Mouse (Mus musculus) hindbrain, embryonic 12.5 days (tissue): ENCODE data around the gene Ciz1. TPM values are rescaled to one million over a fixed set of nuclear protein-coding genes. Genes with fewer than 3 reads are reported as not detected.

ENCODE experiments used
- ATAC-seq: fragments of 200-750 bp; cut with Nextera tagmentation; 2 replicates; pipeline ENCODE4 v1.8.0; 2017; ENCODE audit warnings: moderate TSS enrichment; ENCODE audit not compliant: low FRiP score
- H3K27ac ChIP-seq: fragments of 300-500 bp; sonication (generic); 2 replicates; pipeline ENCODE4 v1.5.1; 2016; ENCODE audit warnings: mild to moderate bottlenecking
- H3K27me3 ChIP-seq: fragments of 300-500 bp; sonication (generic); 2 replicates; pipeline ENCODE4 v1.6.1; 2016; ENCODE audit warnings: mild to moderate bottlenecking
- H3K36me3 ChIP-seq: fragments of 300-500 bp; sonication (generic); 2 replicates; pipeline ENCODE4 v1.6.1; 2016; ENCODE audit warnings: mild to moderate bottlenecking
- H3K4me1 ChIP-seq: fragments of 300-500 bp; sonication (generic); 2 replicates; pipeline ENCODE4 v1.6.1; 2016
- H3K4me2 ChIP-seq: fragments of 300-500 bp; sonication (generic); replicated peaks from 2 replicates; pipeline ENCODE4 v1.6.1; 2016; ENCODE audit warnings: mild to moderate bottlenecking
- H3K4me3 ChIP-seq: fragments of 300-500 bp; sonication (generic); 2 replicates; pipeline ENCODE4 v1.5.1; 2016; ENCODE audit warnings: mild to moderate bottlenecking
- H3K9ac ChIP-seq: fragments of 300-500 bp; sonication (generic); 2 replicates; pipeline ENCODE4 v1.6.1; 2016; ENCODE audit warnings: mild to moderate bottlenecking, moderate library complexity
- H3K9me3 ChIP-seq: fragments of 300-500 bp; sonication (generic); replicated peaks from 2 replicates; pipeline ENCODE4 v1.6.1; 2016; ENCODE audit warnings: mild to moderate bottlenecking
- WGBS: fragments of 180-500 bp; shearing (Covaris S2); methylation state at CpG from one replicate; pipeline ENCODE4 v1.1.7; 2016; 5-methylcytosine and 5-hydroxymethylcytosine counted together
- microRNA-seq: library from miRNA; unstranded; fragments of <30 nt; microRNA quantifications from one replicate; pipeline ENCODE4, GENCODE M21; 2017
- polyA plus RNA-seq: library from polyadenylated mRNA; unstranded; fragments of >200 nt; fragmentation: Nextera tagmentation; extraction: Ambion mirVana; gene quantifications from 2 replicates; pipeline ENCODE4 v1.2.1, GENCODE M21; 2016

Gene Ciz1
- polyA plus RNA-seq, 1 experiment from 2014 or later, result 59.1 TPM

- Histone ChIP-seq H3K4me2 (peak overlapping the region; percentile 89), H3K9me3 (no peaks in the 10 kb centered on the region), H3K27me3 (no peaks in the 10 kb centered on the region), H3K27ac (no peak overlapping the region; the same call in 1 of the 2 replicates), H3K4me1 (peaks cover 52% of the 10 kb centered on the region), H3K36me3 (no peaks in the 10 kb centered on the region), H3K9ac (no peak overlapping the region), H3K4me3 (0 out of 2 replicates have a peak overlapping the region, but pooled peaks have one; percentile 6)
- WGBS, result 85% methylated on average over 4 of the region's 4 CpGs
- ATAC-seq, result no peak
Observed at GRCm38 (mm10) chr2:32429215-32429891, 77.2 kb downstream of the Ciz1 start.

Small RNAs within 50 kb of the gene (microRNA-seq; reads per million reads assigned to microRNA genes)
- gene Gm23363 (not detected), gene Mir199b (1,038 reads per million, percentile 75 among the genes with 10 or more reads in this experiment)

Other genes with a start within 250 kb of the Ciz1 start
- 111 and 114 TPM in 2 replicates for gene Prrc2b, start 201.2 kb upstream of the Ciz1 start, polyA plus RNA-seq
- 25.5 and 25.9 TPM in 2 replicates for gene Pomt1, start 115.7 kb upstream of the Ciz1 start, polyA plus RNA-seq
- 61.8 and 67.3 TPM in 2 replicates for gene Uck1, start 92.2 kb upstream of the Ciz1 start, polyA plus RNA-seq
- 31.5 and 31.6 TPM in 2 replicates for gene Golga2, start 64.9 kb upstream of the Ciz1 start, polyA plus RNA-seq
- 380 and 382 TPM in 2 replicates for gene Swi5, start 64.3 kb upstream of the Ciz1 start, polyA plus RNA-seq
- gene Dnm1, start 1.0 kb downstream of the Ciz1 start, polyA plus RNA-seq, result 44.4 and 47.5 TPM in 2 replicates
- 62.6 and 72.8 TPM in 2 replicates for gene 1110008P14Rik, start 29.6 kb downstream of the Ciz1 start, polyA plus RNA-seq
- 0.95 and 1.2 TPM in 2 replicates for gene Lcn2, start 35.9 kb downstream of the Ciz1 start, polyA plus RNA-seq
- 34.5 and 35.1 TPM in 2 replicates for gene Ptges2, start 43.6 kb downstream of the Ciz1 start, polyA plus RNA-seq
- gene Naif1, start 98.1 kb downstream of the Ciz1 start, polyA plus RNA-seq, result 5.9 and 6.2 TPM in 2 replicates
- gene Slc25a25, start 99.1 kb downstream of the Ciz1 start, polyA plus RNA-seq, result 40.2 and 41.6 TPM in 2 replicates
- gene Fam102a, start 183.0 kb downstream of the Ciz1 start, polyA plus RNA-seq, result 12.6 and 15.5 TPM in 2 replicates
- 110 and 117 TPM in 2 replicates for gene Dpm2, start 218.5 kb downstream of the Ciz1 start, polyA plus RNA-seq
- 4.2 and 5.0 TPM in 2 replicates for gene Pip5kl1, start 222.5 kb downstream of the Ciz1 start, polyA plus RNA-seq
- 0.31 and 0.56 TPM in 2 replicates for gene 9430097D07Rik, start 223.4 kb downstream of the Ciz1 start, polyA plus RNA-seq
- gene St6galnac4, start 234.8 kb downstream of the Ciz1 start, polyA plus RNA-seq, result 21.5 and 22.9 TPM in 2 replicates
- 13.5 and 14.3 TPM in 2 replicates for gene St6galnac6, start 247.4 kb downstream of the Ciz1 start, polyA plus RNA-seq